Mouse (Mus musculus): ENCODE measurements around the gene Wrap53. TPM values are rescaled to one million over a fixed set of nuclear protein-coding genes. Genes with fewer than 3 reads are reported as not detected.

Gene Wrap53
- polyA plus RNA-seq, 1 experiment from 2014 or later = 29.3 TPM

DNA sequence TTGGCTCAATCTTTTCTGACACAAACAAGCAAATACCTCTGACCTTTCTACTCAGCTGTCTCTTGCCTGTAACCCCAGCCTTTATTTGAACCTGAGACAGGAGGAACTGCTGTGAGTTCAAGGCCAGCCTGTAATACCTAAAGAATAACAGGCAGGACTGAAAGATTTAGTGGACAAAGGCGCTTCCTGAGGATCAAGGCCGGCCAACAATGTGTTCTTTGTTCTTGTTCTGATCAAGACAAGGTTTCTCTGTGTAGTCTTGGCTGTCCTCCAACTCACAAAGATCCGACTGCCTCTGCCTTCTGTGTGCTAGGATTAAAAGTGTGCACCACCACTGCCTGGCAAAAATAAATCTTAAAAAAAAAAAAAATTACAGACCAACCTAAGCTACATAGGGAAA lies 15.7 kb downstream of the Wrap53 start:
- 33% methylated on average over 3 of the region's 3 CpGs for WGBS
- Histone ChIP-seq H3K4me3 (ENCODE audit: low read depth, low read length) (no peak overlapping the region), H3K4me2 (ENCODE audit: low read length) (no peak overlapping the region), H3K36me3 (ENCODE audit: control insufficient read depth, insufficient read depth, low read length) (peaks cover 52% of the 10 kb centered on the region), H3K27ac (ENCODE audit: low read depth, low read length) (no peak overlapping the region), H3K27me3 (replicated peaks; ENCODE audit: control insufficient read depth, insufficient read depth, low read length) (no peaks in the 10 kb centered on the region), H3K4me1 (ENCODE audit: control insufficient read depth, insufficient read depth, low read length) (peaks cover 16% of the 10 kb centered on the region), H3K9me3 (replicated peaks; ENCODE audit: control insufficient read depth, low read length) (no peaks in the 10 kb centered on the region), H3K9ac (ENCODE audit: low read length) (no peak overlapping the region)
- ATAC-seq = no peak
- no peak for DNase-seq (ENCODE audit: low spot score)

GRCm38 (mm10) chr11:69563373-69563772 lies 16.7 kb downstream of the Wrap53 start:
- no peak overlapping the region for H3K4me2 ChIP-seq (ENCODE audit: low read length)
- H3K36me3 ChIP-seq (ENCODE audit: control insufficient read depth, insufficient read depth, low read length) = peaks cover 46% of the 10 kb centered on the region
- H3K4me1 ChIP-seq (ENCODE audit: control insufficient read depth, insufficient read depth, low read length) = peaks cover 20% of the 10 kb centered on the region
- DNase-seq (ENCODE audit: low spot score) = no peak
- no peak overlapping the region for H3K9ac ChIP-seq (ENCODE audit: low read length)
- H3K27ac ChIP-seq (ENCODE audit: low read depth, low read length) = no peak overlapping the region
- H3K27me3 ChIP-seq (replicated peaks; ENCODE audit: control insufficient read depth, insufficient read depth, low read length) = no peaks in the 10 kb centered on the region
- no peak for ATAC-seq
- 91% methylated on average over 13 of the region's 13 CpGs for WGBS
- no peak overlapping the region for H3K4me3 ChIP-seq (ENCODE audit: low read depth, low read length)
- H3K9me3 ChIP-seq (replicated peaks; ENCODE audit: control insufficient read depth, low read length) = no peaks in the 10 kb centered on the region

DNA sequence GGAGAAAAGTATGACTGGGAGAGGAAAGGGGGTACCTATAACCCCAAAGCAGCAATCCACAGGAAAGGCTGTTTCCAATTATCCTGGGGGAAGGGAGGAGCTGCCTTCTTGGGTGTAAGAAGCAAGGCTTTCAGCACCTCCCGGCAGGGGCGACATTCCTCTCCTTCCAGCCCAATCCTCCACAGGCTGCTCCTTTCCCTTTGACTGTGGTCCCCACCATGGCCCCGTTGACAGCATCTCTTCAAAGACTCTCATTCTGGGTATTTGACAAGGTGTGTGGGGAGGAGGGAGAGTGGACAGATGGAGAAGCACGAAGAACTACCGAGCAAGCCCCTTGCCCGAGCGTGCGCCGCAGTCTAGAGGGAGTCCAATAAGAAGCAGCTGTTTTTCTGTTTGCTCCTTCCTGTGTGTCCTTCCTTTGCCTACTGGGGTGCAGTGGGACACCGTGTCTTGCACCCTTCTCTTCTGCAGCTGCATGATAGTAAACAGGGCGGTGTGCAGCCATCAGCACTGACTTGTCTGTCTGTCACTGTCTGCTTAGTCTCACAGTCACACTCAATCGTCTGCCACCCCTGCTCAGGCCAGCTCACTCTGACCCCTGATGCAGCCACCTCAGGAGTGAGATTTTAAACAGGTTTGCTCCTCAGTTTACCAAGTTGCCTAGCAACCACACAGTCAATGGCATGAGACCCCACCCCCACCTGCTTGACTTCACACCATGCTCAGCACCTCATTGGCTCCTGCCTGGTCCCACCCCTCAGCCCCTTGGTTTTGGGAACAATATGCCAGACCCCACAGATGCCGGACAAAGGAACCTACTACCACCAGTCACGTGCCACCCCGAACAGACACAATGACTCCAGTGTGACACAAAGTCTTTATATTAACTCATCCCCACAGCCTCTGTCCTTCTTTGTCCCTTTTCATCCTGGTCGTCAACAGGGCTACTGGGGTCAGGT lies 18.9 kb downstream of the Wrap53 start:
- Histone ChIP-seq H3K4me3 (ENCODE audit: low read depth, low read length) (peak overlapping the region; percentile 6; the same call in 1 of the 2 replicates), H3K36me3 (ENCODE audit: control insufficient read depth, insufficient read depth, low read length) (peaks cover 27% of the 10 kb centered on the region), H3K9ac (ENCODE audit: low read length) (peak overlapping the region; percentile 2; the same call in 1 of the 2 replicates), H3K9me3 (replicated peaks; ENCODE audit: control insufficient read depth, low read length) (no peaks in the 10 kb centered on the region), H3K4me1 (ENCODE audit: control insufficient read depth, insufficient read depth, low read length) (peaks cover 35% of the 10 kb centered on the region), H3K27me3 (replicated peaks; ENCODE audit: control insufficient read depth, insufficient read depth, low read length) (no peaks in the 10 kb centered on the region), H3K4me2 (ENCODE audit: low read length) (peak overlapping the region; percentile 79), H3K27ac (ENCODE audit: low read depth, low read length) (peak overlapping the region; percentile 75)
- 22% methylated on average over 16 of the region's 16 CpGs for WGBS
- DNase-seq (ENCODE audit: low spot score) (peak; percentile 75), ATAC-seq (peak; percentile 53)

- H3K9ac ChIP-seq (ENCODE audit: low read length) = peak within 1 kb of the TSS; percentile 93
- no peaks in the 10 kb centered on the region for H3K9me3 ChIP-seq (replicated peaks; ENCODE audit: control insufficient read depth, low read length)
- no peaks in the 10 kb centered on the region for H3K27me3 ChIP-seq (replicated peaks; ENCODE audit: control insufficient read depth, insufficient read depth, low read length)
- DNase-seq (ENCODE audit: low spot score) (peak; percentile 85), ATAC-seq (peak; percentile 70)
- peak within 1 kb of the TSS; percentile 65 for H3K4me3 ChIP-seq (ENCODE audit: low read depth, low read length)
- 1% methylated on average over 49 of the region's 59 CpGs for WGBS
- H3K27ac ChIP-seq (ENCODE audit: low read depth, low read length) = peak within 1 kb of the TSS; percentile 83
- H3K4me2 ChIP-seq (ENCODE audit: low read length) = peak within 1 kb of the TSS; percentile 79
- peaks cover 42% of the 10 kb centered on the region for H3K4me1 ChIP-seq (ENCODE audit: control insufficient read depth, insufficient read depth, low read length)
- H3K36me3 ChIP-seq (ENCODE audit: control insufficient read depth, insufficient read depth, low read length) = peaks cover 20% of the 10 kb centered on the region
These were observed 19.9 kb downstream of the Wrap53 start, which contains the start of gene Efnb3 for GRCm38 (mm10) chr11:69559851-69560765. Efnb3 (minus strand) TSS chr11:69560205.

DNA sequence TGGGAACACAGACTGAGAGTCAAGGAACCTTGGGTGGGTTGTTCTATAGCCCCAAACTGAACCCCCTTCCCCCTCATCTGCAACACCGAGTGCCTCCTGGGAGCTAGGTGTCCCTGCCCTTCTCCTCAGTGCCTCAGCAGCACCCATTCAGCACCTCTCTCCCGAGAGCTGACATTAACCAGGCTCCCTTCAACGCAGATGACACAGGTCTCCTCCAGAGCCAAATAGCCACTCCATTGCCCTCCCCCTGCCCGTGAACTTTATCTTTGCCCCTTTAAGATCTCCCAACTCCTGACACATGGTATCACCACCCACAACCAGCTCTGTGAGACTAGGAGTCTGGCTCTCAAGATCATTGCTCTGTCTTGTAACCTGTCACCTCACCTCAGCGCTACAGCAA lies 20.9 kb downstream of the Wrap53 start:
- peaks cover 24% of the 10 kb centered on the region for H3K36me3 ChIP-seq (ENCODE audit: control insufficient read depth, insufficient read depth, low read length)
- no peak for ATAC-seq
- peak overlapping the region; percentile 93 for H3K9ac ChIP-seq (ENCODE audit: low read length)
- peaks cover 46% of the 10 kb centered on the region for H3K4me1 ChIP-seq (ENCODE audit: control insufficient read depth, insufficient read depth, low read length)
- DNase-seq (ENCODE audit: low spot score) = no peak
- H3K27ac ChIP-seq (ENCODE audit: low read depth, low read length) = 0 out of 2 replicates have a peak overlapping the region, but pooled peaks have one; percentile 83
- peak overlapping the region; percentile 65 for H3K4me3 ChIP-seq (ENCODE audit: low read depth, low read length)
- H3K27me3 ChIP-seq (replicated peaks; ENCODE audit: control insufficient read depth, insufficient read depth, low read length) = no peaks in the 10 kb centered on the region
- WGBS = 22% methylated on average over 5 of the region's 5 CpGs
- H3K9me3 ChIP-seq (replicated peaks; ENCODE audit: control insufficient read depth, low read length) = no peaks in the 10 kb centered on the region
- H3K4me2 ChIP-seq (ENCODE audit: low read length) = peak overlapping the region; percentile 79

- 0 out of 2 replicates have a peak overlapping the region, but pooled peaks have one; percentile 83 for H3K27ac ChIP-seq (ENCODE audit: low read depth, low read length)
These were observed 21.3 kb downstream of the Wrap53 start for GRCm38 (mm10) chr11:69558756-69559155.

GRCm38 (mm10) chr11:69557381-69557958 lies 22.6 kb downstream of the Wrap53 start:
- 9% methylated on average over 14 of the region's 14 CpGs for WGBS
- no peak for ATAC-seq
- no peaks in the 10 kb centered on the region for H3K27me3 ChIP-seq (replicated peaks; ENCODE audit: control insufficient read depth, insufficient read depth, low read length)
- no peaks in the 10 kb centered on the region for H3K9me3 ChIP-seq (replicated peaks; ENCODE audit: control insufficient read depth, low read length)
- peaks cover 13% of the 10 kb centered on the region for H3K36me3 ChIP-seq (ENCODE audit: control insufficient read depth, insufficient read depth, low read length)
- H3K9ac ChIP-seq (ENCODE audit: low read length) = peak overlapping the region; percentile 51
- H3K4me2 ChIP-seq (ENCODE audit: low read length) = peak overlapping the region; percentile 79
- peak overlapping the region; percentile 65 for H3K4me3 ChIP-seq (ENCODE audit: low read depth, low read length)
- peaks cover 60% of the 10 kb centered on the region for H3K4me1 ChIP-seq (ENCODE audit: control insufficient read depth, insufficient read depth, low read length)
- DNase-seq (ENCODE audit: low spot score) = peak; percentile 87
- H3K27ac ChIP-seq (ENCODE audit: low read depth, low read length) = peak overlapping the region; percentile 76

More at GRCm38 (mm10) chr11:69558756-69559155, 21.3 kb downstream of the Wrap53 start:
- H3K4me1 ChIP-seq (ENCODE audit: control insufficient read depth, insufficient read depth, low read length) = peaks cover 48% of the 10 kb centered on the region
- H3K36me3 ChIP-seq (ENCODE audit: control insufficient read depth, insufficient read depth, low read length) = peaks cover 25% of the 10 kb centered on the region
- no peaks in the 10 kb centered on the region for H3K9me3 ChIP-seq (replicated peaks; ENCODE audit: control insufficient read depth, low read length)
- no peaks in the 10 kb centered on the region for H3K27me3 ChIP-seq (replicated peaks; ENCODE audit: control insufficient read depth, insufficient read depth, low read length)
- DNase-seq (ENCODE audit: low spot score) (no peak), ATAC-seq (no peak)
- H3K4me3 ChIP-seq (ENCODE audit: low read depth, low read length) = peak overlapping the region; percentile 65
- H3K4me2 ChIP-seq (ENCODE audit: low read length) = peak overlapping the region; percentile 79
- WGBS = 71% methylated on average over 6 of the region's 6 CpGs
- H3K9ac ChIP-seq (ENCODE audit: low read length) = peak overlapping the region; percentile 93

DNA sequence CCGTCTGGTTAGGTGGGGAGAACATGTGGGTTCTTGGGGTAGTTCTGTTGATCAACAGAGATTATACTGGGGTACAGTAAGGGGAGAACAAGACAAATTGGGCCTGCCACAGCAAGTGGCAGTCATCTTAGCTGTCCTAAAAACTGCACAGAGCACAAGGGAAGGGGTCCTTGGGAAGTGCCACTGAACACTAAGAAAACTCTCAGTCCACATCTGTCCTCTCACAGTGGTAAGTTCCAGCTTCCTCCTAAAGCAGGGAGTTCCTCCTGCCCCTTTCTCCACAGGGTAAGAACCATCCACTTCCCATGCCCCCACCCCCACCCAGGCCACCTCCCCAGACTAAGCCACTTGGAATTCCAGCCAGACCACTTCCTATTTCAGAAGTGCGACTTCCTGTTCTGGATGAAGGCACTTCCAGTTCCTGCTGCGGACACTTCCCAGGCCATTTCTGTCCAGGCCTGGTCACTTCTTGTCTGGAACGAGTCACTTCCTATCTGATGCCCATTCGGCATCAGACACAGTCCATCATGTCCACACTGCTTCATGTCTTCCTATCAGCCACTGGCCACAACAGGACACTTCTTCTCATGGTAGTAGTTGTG lies 25.4 kb downstream of the Wrap53 start:
- 0 out of 2 replicates have a peak, but pooled peaks cover 7% of the 10 kb centered on the region for H3K36me3 ChIP-seq (ENCODE audit: control insufficient read depth, insufficient read depth, low read length)
- no peaks in the 10 kb centered on the region for H3K9me3 ChIP-seq (replicated peaks; ENCODE audit: control insufficient read depth, low read length)
- H3K4me3 ChIP-seq (ENCODE audit: low read depth, low read length) = no peak overlapping the region
- no peak overlapping the region for H3K4me2 ChIP-seq (ENCODE audit: low read length)
- no peak overlapping the region for H3K27ac ChIP-seq (ENCODE audit: low read depth, low read length)
- no peaks in the 10 kb centered on the region for H3K27me3 ChIP-seq (replicated peaks; ENCODE audit: control insufficient read depth, insufficient read depth, low read length)
- H3K9ac ChIP-seq (ENCODE audit: low read length) = no peak overlapping the region
- ATAC-seq = no peak
- peaks cover 48% of the 10 kb centered on the region for H3K4me1 ChIP-seq (ENCODE audit: control insufficient read depth, insufficient read depth, low read length)
- WGBS = 90% methylated on average over 5 of the region's 5 CpGs
- DNase-seq (ENCODE audit: low spot score) = no peak

Data from forebrain, embryonic 14.5 days (tissue).